Mouse (Mus musculus) ES-E14 (cell line): ENCODE measurements at regions not wholly inside any gene's neighbourhood (a gene's known extent, or its start where the extent isn't known, plus 50 kb on each side); places are given as distances from the start of the nearest gene placed in this dataset.

Experiments
- DNase-seq: peaks from one replicate; pipeline ENCODE4 v3.0.0-alpha.2; 2013; ENCODE audit warnings: low read depth, low spot score
- H3K27ac ChIP-seq: 2 replicates; pipeline ENCODE4 v1.5.1; 2012; ENCODE audit warnings: low read depth, mild to moderate bottlenecking, low read length, moderate library complexity, mixed read lengths; ENCODE audit not compliant: poor library complexity, insufficient read depth, severe bottlenecking
- H3K36me3 ChIP-seq: 2 replicates; pipeline ENCODE4 v1.6.1; 2012; ENCODE audit warnings: mild to moderate bottlenecking, low read length, moderate library complexity, mixed read lengths; ENCODE audit not compliant: control insufficient read depth, poor library complexity, insufficient read depth, severe bottlenecking
- H3K4me1 ChIP-seq, 2 experiments: fragments of 150-350 bp in 1 of 2; sonication (generic) in 1 of 2; 2 replicates each; pipeline ENCODE4 v1.6.1; 2012; ENCODE audit warnings: low read length in 2 of 2, mild to moderate bottlenecking in 1 of 2, mixed read lengths in 1 of 2; ENCODE audit not compliant: control insufficient read depth in 2 of 2, insufficient read depth in 2 of 2, poor library complexity in 1 of 2
- H3K4me3 ChIP-seq, 2 experiments: fragments of 150-350 bp in 1 of 2; sonication (generic) in 1 of 2; 2 replicates each; pipeline ENCODE4 v1.5.1; 2012; ENCODE audit warnings: low read length in 2 of 2, low read depth in 1 of 2, mild to moderate bottlenecking in 1 of 2, mixed read lengths in 1 of 2; ENCODE audit not compliant: insufficient read depth in 1 of 2, poor library complexity in 1 of 2, severe bottlenecking in 1 of 2
- H3K9ac ChIP-seq: 2 replicates; pipeline ENCODE4 v1.6.1; 2012; ENCODE audit warnings: low read depth, mild to moderate bottlenecking, low read length, mixed read lengths; ENCODE audit not compliant: poor library complexity, insufficient read depth, severe bottlenecking
- H3K9me3 ChIP-seq: fragments of 150-350 bp; sonication (generic); 2 replicates; pipeline ENCODE4 v1.6.1; 2012; ENCODE audit warnings: low read depth, mild to moderate bottlenecking, low read length; ENCODE audit not compliant: control insufficient read depth, insufficient read depth
- CHD2 ChIP-seq: IDR thresholded peaks from 2 replicates; pipeline ENCODE4 v1.6.1; 2014; ENCODE audit warnings: mild to moderate bottlenecking, low read depth, low read length, inconsistent platforms
- HCFC1 ChIP-seq: IDR thresholded peaks from 2 replicates; pipeline ENCODE4 v1.6.1; 2012; ENCODE audit warnings: low read length, inconsistent platforms, borderline replicate concordance; ENCODE audit not compliant: insufficient read depth
- MAFK ChIP-seq: IDR thresholded peaks from 2 replicates; pipeline ENCODE4 v1.6.1; 2014; ENCODE audit warnings: mild to moderate bottlenecking, low read depth, low read length, inconsistent platforms; ENCODE audit not compliant: insufficient read depth
- ZC3H11A ChIP-seq: IDR thresholded peaks from 2 replicates; pipeline ENCODE4 v1.6.1; 2012; ENCODE audit warnings: low read depth, mild to moderate bottlenecking, inconsistent platforms, low read length, borderline replicate concordance
- ZNF384 ChIP-seq: IDR thresholded peaks from 2 replicates; pipeline ENCODE4 v1.6.1; 2012; ENCODE audit warnings: low read depth, low read length, inconsistent platforms
- in situ Hi-C, 2 experiments: fragments of 600-800 bp; cut with MboI; formaldehyde crosslinking; loops; one replicate each; pipeline ENCODE4 v1.15.1; 2025; ENCODE audit warnings: low sequenced_read_pairs in 2 of 2, inconsistent platforms in 1 of 2; ENCODE audit not compliant: unreplicated experiment in 2 of 2

DNA sequence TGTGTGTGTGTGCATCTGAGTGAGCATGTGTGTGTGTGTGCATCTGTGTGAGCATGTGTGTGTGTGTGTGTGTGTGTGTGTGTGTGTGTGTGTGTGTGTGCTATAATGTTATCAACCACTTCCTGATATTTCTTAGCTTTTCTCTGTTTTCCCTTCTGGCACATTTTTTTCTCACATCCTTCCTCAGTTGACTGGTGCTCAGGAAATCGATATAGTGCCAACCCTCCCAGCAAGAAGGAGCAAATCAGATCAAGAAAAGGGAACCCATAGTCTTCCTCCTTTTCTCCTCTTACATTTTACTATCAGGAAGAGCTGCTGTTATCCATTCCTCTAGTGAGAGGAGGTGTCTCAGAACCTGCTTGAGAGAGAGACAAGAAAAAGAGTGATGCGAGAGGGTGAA is 136.1 kb upstream of the Cited2 start:
- Histone ChIP-seq H3K36me3 (no peaks in the 10 kb centered on the region), H3K4me3 (no peak overlapping the region), H3K9me3 (no peaks in the 10 kb centered on the region), H3K4me1 (no peaks in the 10 kb centered on the region), H3K9ac (no peak overlapping the region), H3K27ac (no peak overlapping the region)
- in situ Hi-C loops, result no loop called here
- TF ChIP-seq ZNF384 (no peak), CHD2 (no peak), ZC3H11A (no peak), HCFC1 (no peak), MAFK (no peak)
- no peak for DNase-seq

DNA sequence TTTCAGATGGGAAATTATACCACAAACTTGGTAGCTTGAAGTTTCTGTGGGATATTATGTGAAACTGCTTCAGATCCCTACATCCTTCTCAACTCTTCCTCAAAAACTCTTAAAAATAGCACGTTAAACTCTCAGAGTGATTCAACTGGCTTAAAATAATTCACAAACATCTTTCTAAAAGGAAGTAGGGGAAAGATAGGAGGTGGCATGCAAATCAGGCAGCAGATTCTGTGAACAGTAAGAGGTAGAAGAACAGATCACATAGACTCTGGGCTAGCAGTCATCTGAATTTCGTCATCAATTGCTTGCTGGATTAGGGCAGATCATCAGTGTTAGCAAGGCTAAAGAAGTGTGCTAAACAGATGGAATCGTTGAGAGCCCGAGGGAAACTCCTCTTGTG is 133.9 kb upstream of the Cited2 start:
- no peak overlapping the region for H3K9ac ChIP-seq
- H3K4me1 ChIP-seq, result peaks cover 0 to 3% of the 10 kb centered on the region in 2 experiments; a peak in 2 of 4 replicates
- H3K36me3 ChIP-seq, result no peaks in the 10 kb centered on the region
- no peak overlapping the region for H3K27ac ChIP-seq
- TF ChIP-seq ZC3H11A (no peak), MAFK (no peak), CHD2 (no peak), HCFC1 (no peak), ZNF384 (no peak)
- in situ Hi-C loops, result no loop called here
- H3K9me3 ChIP-seq, result no peaks in the 10 kb centered on the region
- H3K4me3 ChIP-seq, result no peak overlapping the region
- DNase-seq, result no peak

DNA sequence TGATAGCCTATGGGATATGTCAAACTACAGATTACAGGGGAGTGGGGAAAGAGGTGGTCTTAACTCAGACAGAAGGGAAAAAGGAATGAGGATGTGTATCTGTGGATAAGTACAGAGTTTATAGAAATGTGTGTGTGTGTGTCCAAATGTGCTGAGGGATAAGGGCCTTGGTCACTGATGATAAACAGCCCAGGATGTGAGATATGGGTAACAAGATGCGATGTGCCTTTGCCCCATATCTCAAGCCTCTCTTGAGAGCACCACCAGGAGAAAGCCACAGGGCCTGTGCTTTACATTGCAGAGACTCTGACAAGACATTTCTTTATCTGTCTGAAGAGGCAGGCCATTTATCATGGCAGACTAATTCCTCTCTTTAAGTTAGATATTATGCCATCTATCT is 132.8 kb upstream of the Cited2 start:
- Histone ChIP-seq H3K36me3 (no peaks in the 10 kb centered on the region), H3K4me3 (no peak overlapping the region), H3K27ac (no peak overlapping the region), H3K4me1 (peaks cover 0 to 3% of the 10 kb centered on the region in 2 experiments; a peak in 2 of 4 replicates), H3K9me3 (no peaks in the 10 kb centered on the region), H3K9ac (no peak overlapping the region)
- in situ Hi-C loops, result no loop called here
- DNase-seq, result no peak
- TF ChIP-seq ZC3H11A, result no peak
- TF ChIP-seq CHD2, result no peak
- TF ChIP-seq MAFK, result no peak
- no peak for TF ChIP-seq ZNF384
- TF ChIP-seq HCFC1, result no peak

DNA sequence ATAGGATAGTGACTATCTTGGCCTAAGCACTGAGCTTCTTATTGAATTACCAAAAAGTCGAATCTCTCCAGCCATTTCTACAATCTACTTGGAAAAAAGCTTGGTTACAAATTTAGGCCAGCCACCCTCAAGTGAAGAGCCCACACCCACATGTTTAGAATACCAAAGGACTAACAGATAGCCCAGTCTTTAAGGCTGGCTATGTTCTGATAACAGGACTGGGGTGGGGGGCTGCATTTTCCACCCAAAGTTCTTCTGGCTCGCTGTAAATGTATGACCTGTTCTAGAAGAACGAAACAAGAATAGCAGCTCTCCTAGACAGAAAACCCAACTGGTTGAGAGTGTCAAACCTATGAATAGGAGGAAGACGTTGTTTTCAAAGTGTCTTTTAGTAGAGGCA is 130.6 kb upstream of the Cited2 start:
- no peak for DNase-seq
- in situ Hi-C loops, result no loop called here
- no peaks in the 10 kb centered on the region for H3K9me3 ChIP-seq
- H3K4me1 ChIP-seq, result peaks cover 0 to 3% of the 10 kb centered on the region in 2 experiments; a peak in 2 of 4 replicates
- no peak overlapping the region for H3K4me3 ChIP-seq
- no peak for TF ChIP-seq HCFC1
- TF ChIP-seq ZC3H11A, result no peak
- TF ChIP-seq MAFK, result no peak
- no peak for TF ChIP-seq CHD2
- TF ChIP-seq ZNF384, result no peak
- no peak overlapping the region for H3K9ac ChIP-seq
- no peaks in the 10 kb centered on the region for H3K36me3 ChIP-seq
- H3K27ac ChIP-seq, result no peak overlapping the region

DNA sequence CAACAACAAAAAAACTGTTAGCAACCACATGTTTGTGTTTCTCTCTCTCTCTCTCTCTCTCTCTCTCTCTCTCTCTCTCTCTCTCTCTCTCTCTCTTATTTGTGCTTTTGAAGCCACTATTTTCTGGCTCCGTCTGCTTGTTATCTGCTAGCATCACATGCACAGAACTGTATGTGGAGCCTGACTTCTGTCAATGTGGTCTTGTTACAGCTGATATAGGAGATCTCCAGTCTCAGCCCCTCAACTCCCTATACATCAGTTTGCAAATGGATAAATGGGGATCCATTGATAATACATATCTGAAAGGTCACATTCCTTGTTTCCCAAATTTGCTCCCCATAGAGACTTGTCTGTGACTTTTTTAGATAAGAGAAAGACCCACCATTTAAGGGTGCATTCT is 126.9 kb upstream of the Cited2 start:
- no peak for DNase-seq
- Histone ChIP-seq H3K4me3 (no peak overlapping the region), H3K9ac (no peak overlapping the region), H3K4me1 (peaks cover 6 to 9% of the 10 kb centered on the region in 2 experiments), H3K27ac (no peak overlapping the region), H3K9me3 (no peaks in the 10 kb centered on the region), H3K36me3 (no peaks in the 10 kb centered on the region)
- in situ Hi-C loops, result no loop called here
- TF ChIP-seq HCFC1 (no peak), MAFK (no peak), ZNF384 (no peak), CHD2 (no peak)
